Mouse (Mus musculus) heart, postnatal 0 days (tissue): Measurements from ENCODE around the gene Mymk.

ENCODE experiments used
- CTCF ChIP-seq: IDR thresholded peaks from 2 replicates; pipeline ENCODE4 v1.5.1; 2016; ENCODE audit warnings: antibody characterized with exemption, control low read depth, low read depth
- EP300 ChIP-seq: IDR thresholded peaks from 2 replicates; pipeline ENCODE4 v1.6.1; 2016; ENCODE audit warnings: antibody characterized with exemption, low read depth

DNA sequence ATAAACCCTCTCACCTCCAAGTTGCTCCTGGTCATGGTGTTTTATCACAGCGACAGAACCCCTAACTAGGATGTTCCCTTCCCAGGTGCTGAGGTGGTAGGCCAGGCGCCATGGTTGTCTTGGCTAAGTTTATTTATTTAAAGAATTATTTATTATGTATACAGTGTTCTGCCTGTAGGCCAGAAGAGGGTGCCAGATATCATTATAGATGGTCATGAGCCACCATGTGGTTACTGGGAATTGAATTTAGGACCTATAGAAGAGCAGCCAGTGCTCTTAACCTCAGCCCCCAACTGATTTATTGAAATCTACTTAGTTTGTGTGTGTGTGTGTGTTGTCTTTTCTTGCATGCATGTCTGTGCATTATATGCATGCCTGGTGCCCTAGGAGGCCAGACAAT is 39.6 kb downstream of the Mymk start:
- TF ChIP-seq CTCF (no peak), EP300 (no peak)
